Mouse (Mus musculus) liver, embryonic 16.5 days (tissue): ENCODE data around the gene Klf9. TPM values are rescaled to one million over a fixed set of nuclear protein-coding genes. Genes with fewer than 3 reads are reported as not detected.

Experiments used
- ATAC-seq: fragments of 200-750 bp; cut with Nextera tagmentation; 2 replicates; pipeline ENCODE4 v1.8.0; 2017; ENCODE audit warnings: low read depth, mild to moderate bottlenecking, moderate number of reproducible peaks, moderate library complexity
- H3K27ac ChIP-seq: fragments of 300-500 bp; sonication (generic); 2 replicates; pipeline ENCODE4 v1.5.1; 2014; ENCODE audit warnings: mild to moderate bottlenecking, low read length
- H3K27me3 ChIP-seq: fragments of 300-500 bp; sonication (generic); 2 replicates; pipeline ENCODE4 v1.6.1; 2014; ENCODE audit warnings: low read depth, low read length, mixed read lengths; ENCODE audit not compliant: control insufficient read depth, insufficient read depth
- H3K36me3 ChIP-seq: fragments of 300-500 bp; sonication (generic); 2 replicates; pipeline ENCODE4 v1.6.1; 2014; ENCODE audit warnings: mild to moderate bottlenecking; ENCODE audit not compliant: control insufficient read depth, insufficient read depth
- H3K4me1 ChIP-seq: fragments of 300-500 bp; sonication (generic); 2 replicates; pipeline ENCODE4 v1.6.1; 2014; ENCODE audit warnings: low read depth, low read length, mixed read lengths; ENCODE audit not compliant: control insufficient read depth
- H3K4me2 ChIP-seq: fragments of 300-500 bp; sonication (generic); 2 replicates; pipeline ENCODE4 v1.6.1; 2014; ENCODE audit warnings: low read depth, low read length, mixed read lengths
- H3K4me3 ChIP-seq: fragments of 300-500 bp; sonication (generic); 2 replicates; pipeline ENCODE4 v1.5.1; 2014; ENCODE audit warnings: low read depth, mild to moderate bottlenecking, low read length
- H3K9ac ChIP-seq: fragments of 300-500 bp; sonication (generic); 2 replicates; pipeline ENCODE4 v1.6.1; 2014; ENCODE audit warnings: low read depth, low read length
- H3K9me3 ChIP-seq: fragments of 300-500 bp; sonication (generic); replicated peaks from 2 replicates; pipeline ENCODE4 v1.6.1; 2016; ENCODE audit warnings: low read length; ENCODE audit not compliant: control insufficient read depth
- WGBS: fragments of 180-500 bp; shearing (Covaris S2); extraction: QIAGEN DNeasy Blood & Tissue Kit; methylation state at CpG from one replicate; pipeline ENCODE4 v1.1.7; 2014; ENCODE audit not compliant: insufficient replicate concordance; 5-methylcytosine and 5-hydroxymethylcytosine counted together
- microRNA counts: library from miRNA; unstranded; fragments of <30 nt; microRNA quantifications from one replicate; lab custom pipeline; 2016
- microRNA-seq: library from miRNA; unstranded; fragments of <30 nt; microRNA quantifications from one replicate; pipeline ENCODE4, GENCODE M21; 2016
- polyA plus RNA-seq: library from polyadenylated mRNA; unstranded; fragments of >200 nt; fragmentation: Nextera tagmentation; extraction: Ambion mirVana; gene quantifications from 2 replicates; pipeline ENCODE4 v1.2.1, GENCODE M21; 2015

Gene Klf9
- polyA plus RNA-seq, 1 experiment from 2014 or later, result 0.90 TPM

GRCm38 (mm10) chr19:23214326-23214725 lies 73.3 kb downstream of the Klf9 start:
- H3K9me3 ChIP-seq, result no peaks in the 10 kb centered on the region
- no peak overlapping the region for H3K27ac ChIP-seq
- 81% methylated on average over 8 of the region's 8 CpGs for WGBS
- no peak for ATAC-seq
- peaks cover 11% of the 10 kb centered on the region for H3K36me3 ChIP-seq
- H3K9ac ChIP-seq, result no peak overlapping the region
- no peak overlapping the region for H3K4me2 ChIP-seq
- no peaks in the 10 kb centered on the region for H3K27me3 ChIP-seq
- no peak overlapping the region for H3K4me3 ChIP-seq
- H3K4me1 ChIP-seq, result no peaks in the 10 kb centered on the region

MicroRNAs encoded within 50 kb of the gene (microRNA counts, 519-probe panel; counts per million panel counts)
- 60.7 counts per million for microRNA mmu-miR-1192 (lab: Ali Mortazavi, UCI)

Small RNA genes lying within 50 kb of the gene (microRNA-seq; reads per million reads assigned to microRNA genes)
- gene Mir1192, result not detected

Other genes with a start within 250 kb of the Klf9 start
- gene Smc5, start 132.7 kb downstream of the Klf9 start, polyA plus RNA-seq, result 9.4 and 10.8 TPM in 2 replicates